Mouse (Mus musculus): ENCODE measurements at regions not wholly inside any gene's neighbourhood (a gene's known extent, or its start where the extent isn't known, plus 50 kb on each side); places are given as distances from the start of the nearest gene placed in this dataset.

- DNase-seq: no peak
These were observed 52.4 kb upstream of the Olfr291 start for GRCm38 (mm10) chr7:84800966-84801365.

- no peak for DNase-seq
These were observed 58.7 kb upstream of the Olfr291 start for GRCm38 (mm10) chr7:84794655-84795054.

GRCm38 (mm10) chr7:84779276-84779825 is 74.0 kb upstream of the Olfr291 start:
- DNase-seq: peak; percentile 90

GRCm38 (mm10) chr7:84777696-84778095 is 75.7 kb upstream of the Olfr291 start:
- DNase-seq: no peak

- no peak for DNase-seq
These were observed 66.5 kb upstream of the Zfand6 start for GRCm38 (mm10) chr7:84756261-84756660.

GRCm38 (mm10) chr7:84753361-84753760 is 63.6 kb upstream of the Zfand6 start:
- DNase-seq: no peak

- peak; percentile 74 for DNase-seq
These were observed 59.9 kb upstream of the Zfand6 start for GRCm38 (mm10) chr7:84749434-84750301.

- no peak for DNase-seq
These were observed 58.1 kb upstream of the Zfand6 start for GRCm38 (mm10) chr7:84747847-84748246.

- DNase-seq: no peak
These were observed 54.7 kb upstream of the Zfand6 start for GRCm38 (mm10) chr7:84744321-84745070.

- peak; percentile 25 for DNase-seq
These were observed 50.2 kb upstream of the Zfand6 start for GRCm38 (mm10) chr7:84739965-84740390.

Measured in heart, postnatal 4 days (tissue).